Mouse (Mus musculus): ENCODE data around the gene Ppp1r1b.

- TF ChIP-seq GATA1 (IDR thresholded peaks at IDR 0.05; ENCODE audit: borderline replicate concordance, low read length), result no peak
- TF ChIP-seq FLI1 (IDR thresholded peaks at IDR 0.05; ENCODE audit: low read length), result no peak
Observed at GRCm38 (mm10) chr11:98400816-98401215, 52.6 kb downstream of the Ppp1r1b start.

Measured in megakaryocyte, embryonic 14.5 days (primary cell).